Mouse (Mus musculus) hindbrain, embryonic 13.5 days (tissue): ENCODE results near the gene Plekha6. TPM values are rescaled to one million over a fixed set of nuclear protein-coding genes. Genes with fewer than 3 reads are reported as not detected.

Source experiments
- ATAC-seq: fragments of 200-750 bp; cut with Nextera tagmentation; 2 replicates; pipeline ENCODE4 v1.8.0; 2017; ENCODE audit warnings: moderate TSS enrichment; ENCODE audit not compliant: low FRiP score
- H3K27ac ChIP-seq: fragments of 300-500 bp; sonication (generic); 2 replicates; pipeline ENCODE4 v1.5.1; 2015; ENCODE audit warnings: inconsistent platforms, mild to moderate bottlenecking, moderate library complexity
- H3K27me3 ChIP-seq: fragments of 300-500 bp; sonication (generic); 2 replicates; pipeline ENCODE4 v1.6.1; 2015; ENCODE audit warnings: mild to moderate bottlenecking, inconsistent platforms
- H3K36me3 ChIP-seq: fragments of 300-500 bp; sonication (generic); 2 replicates; pipeline ENCODE4 v1.6.1; 2015; ENCODE audit warnings: mild to moderate bottlenecking, inconsistent platforms
- H3K4me1 ChIP-seq: fragments of 300-500 bp; sonication (generic); replicated peaks from 2 replicates; pipeline ENCODE4 v1.6.1; 2015; ENCODE audit warnings: inconsistent platforms
- H3K4me2 ChIP-seq: fragments of 300-500 bp; sonication (generic); 2 replicates; pipeline ENCODE4 v1.6.1; 2015; ENCODE audit warnings: inconsistent platforms, mild to moderate bottlenecking, moderate library complexity
- H3K4me3 ChIP-seq: fragments of 300-500 bp; sonication (generic); 2 replicates; pipeline ENCODE4 v1.5.1; 2015; ENCODE audit warnings: mild to moderate bottlenecking, inconsistent platforms
- H3K9ac ChIP-seq: fragments of 300-500 bp; sonication (generic); 2 replicates; pipeline ENCODE4 v1.6.1; 2015; ENCODE audit warnings: mild to moderate bottlenecking, inconsistent platforms
- H3K9me3 ChIP-seq: fragments of 300-500 bp; sonication (generic); 2 replicates; pipeline ENCODE4 v1.6.1; 2016; ENCODE audit warnings: inconsistent platforms
- WGBS: fragments of 180-500 bp; shearing (Covaris S2); methylation state at CpG from one replicate; pipeline ENCODE4 v1.1.7; 2015; 5-methylcytosine and 5-hydroxymethylcytosine counted together
- polyA plus RNA-seq: library from polyadenylated mRNA; unstranded; fragments of >200 nt; fragmentation: Nextera tagmentation; extraction: Ambion mirVana; gene quantifications from 2 replicates; pipeline ENCODE4 v1.2.1, GENCODE M21; 2015

The Plekha6 gene
- polyA plus RNA-seq, 1 experiment from 2014 or later: 20.4 TPM

DNA sequence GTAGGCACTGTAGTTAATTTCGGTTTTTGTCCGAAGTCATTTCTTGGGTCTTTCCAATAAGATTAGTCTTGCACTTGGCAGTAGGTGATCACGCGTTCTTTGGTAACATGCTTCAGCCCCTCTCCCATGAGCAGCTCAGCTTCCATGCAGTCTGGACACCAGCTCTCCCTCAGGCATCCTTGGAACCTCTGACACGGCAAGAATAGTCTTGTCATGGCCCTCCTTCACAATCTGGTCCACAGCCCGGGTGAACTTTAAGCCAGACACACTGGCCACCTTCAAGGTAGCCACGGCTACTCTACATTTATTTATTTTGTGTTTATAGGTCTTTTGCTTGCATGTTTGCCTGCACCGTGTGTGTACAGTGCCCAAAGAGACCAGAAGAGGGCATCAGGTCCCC is 15.9 kb upstream of the Plekha6 start:
- Histone ChIP-seq H3K4me2 (no peak overlapping the region), H3K4me1 (0 out of 2 replicates have a peak, but pooled peaks cover 2% of the 10 kb centered on the region), H3K27me3 (no peaks in the 10 kb centered on the region), H3K4me3 (no peak overlapping the region), H3K27ac (no peak overlapping the region), H3K9me3 (no peaks in the 10 kb centered on the region), H3K9ac (no peak overlapping the region), H3K36me3 (no peaks in the 10 kb centered on the region)
- ATAC-seq: no peak
- 96% methylated on average over 8 of the region's 8 CpGs for WGBS

DNA sequence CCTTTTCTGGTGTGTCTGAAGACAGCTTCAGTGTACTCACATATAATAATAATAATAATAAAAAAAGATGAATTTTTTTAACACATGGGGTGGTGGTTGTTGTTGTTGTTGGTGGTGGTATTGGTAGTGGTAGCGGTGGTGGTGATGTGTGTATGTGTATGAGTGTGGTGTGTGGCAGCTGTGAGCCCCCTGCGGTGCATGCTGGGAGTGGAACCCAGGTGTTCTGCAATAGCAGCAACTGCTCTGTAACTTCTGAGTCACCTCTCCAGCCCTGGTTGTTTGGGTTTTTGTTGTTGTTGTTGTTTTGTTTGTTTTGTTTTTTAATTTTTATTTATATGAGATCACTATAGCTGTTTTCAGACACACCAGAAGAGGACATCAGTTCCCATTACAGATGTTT is 13.5 kb upstream of the Plekha6 start:
- ATAC-seq: no peak
- Histone ChIP-seq H3K27ac (no peak overlapping the region), H3K36me3 (no peaks in the 10 kb centered on the region), H3K9me3 (no peaks in the 10 kb centered on the region), H3K9ac (no peak overlapping the region), H3K27me3 (no peaks in the 10 kb centered on the region), H3K4me1 (0 out of 2 replicates have a peak, but pooled peaks cover 1% of the 10 kb centered on the region), H3K4me2 (no peak overlapping the region), H3K4me3 (no peak overlapping the region)
- WGBS: 85% methylated on average over 2 of the region's 2 CpGs

DNA sequence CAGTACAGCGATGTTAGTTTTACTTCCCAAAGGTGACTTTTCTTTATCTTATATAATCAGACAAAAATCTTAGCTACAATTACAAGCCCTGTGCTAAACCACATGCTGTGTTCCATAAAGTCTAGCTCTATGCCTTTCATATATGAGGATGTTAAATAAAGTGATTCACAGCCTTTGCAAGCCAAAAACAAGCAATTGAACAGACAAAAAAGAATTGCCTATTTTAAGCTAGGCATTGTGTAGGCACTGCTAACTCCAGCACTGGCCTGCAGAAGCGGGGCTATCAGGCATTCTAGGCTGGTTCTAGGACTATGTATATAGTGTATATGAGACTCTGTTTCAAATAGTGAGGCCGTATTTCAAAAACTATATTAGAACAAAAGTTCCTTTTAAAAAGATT is 11.8 kb upstream of the Plekha6 start:
- no peaks in the 10 kb centered on the region for H3K9me3 ChIP-seq
- no peak overlapping the region for H3K9ac ChIP-seq
- WGBS: 98% methylated on average over 3 of the region's 3 CpGs
- no peaks in the 10 kb centered on the region for H3K27me3 ChIP-seq
- H3K27ac ChIP-seq: no peak overlapping the region
- no peak overlapping the region for H3K4me2 ChIP-seq
- no peak overlapping the region for H3K4me3 ChIP-seq
- H3K36me3 ChIP-seq: no peaks in the 10 kb centered on the region
- no peaks in the 10 kb centered on the region for H3K4me1 ChIP-seq
- no peak for ATAC-seq

DNA sequence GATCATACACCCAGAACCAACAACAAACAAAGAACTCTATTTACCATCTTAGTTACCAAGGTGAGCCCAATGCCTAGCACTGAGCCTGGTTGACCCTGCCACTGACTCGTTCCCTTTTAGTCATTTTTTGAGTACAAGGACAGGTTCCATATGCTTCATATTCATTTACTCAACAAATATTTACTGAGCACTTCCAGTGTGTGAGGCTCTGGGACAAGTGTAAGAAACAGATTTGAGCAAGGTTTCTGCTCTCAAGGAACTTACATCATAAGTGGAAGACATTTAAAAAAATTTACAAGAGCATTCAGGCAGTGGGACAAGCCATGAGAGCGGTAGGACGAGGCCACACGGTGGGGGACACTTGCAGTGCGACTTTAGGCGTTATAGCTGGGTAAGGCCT is 8.7 kb upstream of the Plekha6 start:
- ATAC-seq: no peak
- Histone ChIP-seq H3K27me3 (0 out of 2 replicates have a peak, but pooled peaks cover 7% of the 10 kb centered on the region), H3K36me3 (no peaks in the 10 kb centered on the region), H3K4me2 (no peak overlapping the region), H3K27ac (no peak overlapping the region), H3K9ac (no peak overlapping the region), H3K4me1 (peaks cover 14% of the 10 kb centered on the region), H3K4me3 (no peak overlapping the region), H3K9me3 (no peaks in the 10 kb centered on the region)
- WGBS: 82% methylated on average over 6 of the region's 6 CpGs

DNA sequence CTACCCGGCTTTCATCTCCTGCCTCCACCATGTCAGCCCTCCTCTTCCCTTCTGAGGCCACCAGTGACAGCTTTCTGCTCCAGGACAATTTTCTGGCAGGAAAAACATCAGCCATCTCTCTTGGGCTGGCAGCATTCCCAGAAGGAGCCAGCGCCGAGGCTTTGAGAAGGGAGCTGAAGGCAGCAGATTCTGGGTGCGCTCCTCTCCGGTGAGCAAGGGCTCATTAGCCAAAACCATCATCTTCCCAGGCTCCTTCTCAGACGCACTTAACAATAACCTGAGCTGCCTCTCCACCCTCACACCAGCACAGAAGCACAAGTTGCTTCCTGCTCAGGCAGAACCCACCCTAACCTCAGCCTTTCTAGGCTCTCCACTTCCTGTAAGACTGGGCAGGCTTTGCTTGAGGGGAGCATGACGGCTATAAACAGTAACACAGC is 4.9 kb upstream of the Plekha6 start:
- 63% methylated on average over 7 of the region's 7 CpGs for WGBS
- H3K4me2 ChIP-seq: no peak overlapping the region
- no peak for ATAC-seq
- no peaks in the 10 kb centered on the region for H3K36me3 ChIP-seq
- H3K27ac ChIP-seq: no peak overlapping the region
- H3K9me3 ChIP-seq: no peaks in the 10 kb centered on the region
- no peak overlapping the region for H3K4me3 ChIP-seq
- peaks cover 42% of the 10 kb centered on the region for H3K27me3 ChIP-seq
- no peak overlapping the region for H3K9ac ChIP-seq
- peaks cover 25% of the 10 kb centered on the region for H3K4me1 ChIP-seq

DNA sequence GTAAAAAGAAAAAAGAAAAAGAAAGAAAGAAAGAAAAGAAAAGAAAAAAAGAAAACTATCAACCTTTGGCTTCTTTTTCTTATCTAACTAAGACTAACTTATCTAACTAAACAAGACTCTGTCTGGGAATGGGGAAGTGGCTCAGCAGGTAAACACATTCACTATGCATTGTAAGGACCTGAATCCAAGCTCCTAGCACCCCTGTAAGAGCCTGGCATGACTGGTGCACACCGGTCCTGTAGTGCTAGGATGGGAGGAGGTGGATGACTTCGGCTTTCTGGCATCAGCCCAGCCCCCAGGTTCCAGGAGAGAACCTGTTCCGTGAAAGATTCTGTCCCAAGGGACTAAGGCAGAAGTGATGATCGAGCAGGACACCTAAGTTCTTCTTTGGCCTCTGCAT is 2.5 kb upstream of the Plekha6 start:
- peaks cover 35% of the 10 kb centered on the region for H3K4me1 ChIP-seq
- H3K9me3 ChIP-seq: no peaks in the 10 kb centered on the region
- H3K4me2 ChIP-seq: no peak overlapping the region
- H3K27ac ChIP-seq: no peak overlapping the region
- H3K27me3 ChIP-seq: peaks cover 62% of the 10 kb centered on the region
- no peak overlapping the region for H3K4me3 ChIP-seq
- H3K36me3 ChIP-seq: no peaks in the 10 kb centered on the region
- no peak overlapping the region for H3K9ac ChIP-seq
- ATAC-seq: no peak
- WGBS: 61% methylated on average over 4 of the region's 4 CpGs

DNA sequence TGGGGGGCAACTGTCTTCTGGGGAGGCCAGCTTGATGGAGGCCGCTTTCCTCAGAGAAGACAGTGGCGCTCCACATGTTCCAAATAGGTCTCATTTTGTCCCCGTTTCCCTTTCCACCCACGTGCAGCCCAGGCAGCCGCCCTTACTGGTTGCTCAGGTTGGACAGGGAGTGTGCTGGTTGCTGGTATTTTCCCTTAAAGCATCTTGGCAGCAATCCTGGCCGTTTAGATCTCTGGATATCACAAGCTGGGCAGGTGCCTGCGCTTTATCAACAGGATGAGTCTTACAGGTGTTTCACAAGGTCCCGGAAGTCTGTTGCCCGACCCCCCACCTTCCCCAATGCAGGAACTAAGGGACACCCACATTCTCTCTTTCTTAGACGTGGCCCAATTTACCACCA is 2.0 kb upstream of the Plekha6 start:
- ATAC-seq: no peak
- Histone ChIP-seq H3K4me2 (no peak overlapping the region), H3K27me3 (peaks cover 67% of the 10 kb centered on the region), H3K36me3 (no peaks in the 10 kb centered on the region), H3K9ac (no peak overlapping the region), H3K4me3 (no peak overlapping the region), H3K27ac (no peak overlapping the region), H3K4me1 (peaks cover 35% of the 10 kb centered on the region), H3K9me3 (no peaks in the 10 kb centered on the region)
- WGBS: 71% methylated on average over 10 of the region's 10 CpGs

DNA sequence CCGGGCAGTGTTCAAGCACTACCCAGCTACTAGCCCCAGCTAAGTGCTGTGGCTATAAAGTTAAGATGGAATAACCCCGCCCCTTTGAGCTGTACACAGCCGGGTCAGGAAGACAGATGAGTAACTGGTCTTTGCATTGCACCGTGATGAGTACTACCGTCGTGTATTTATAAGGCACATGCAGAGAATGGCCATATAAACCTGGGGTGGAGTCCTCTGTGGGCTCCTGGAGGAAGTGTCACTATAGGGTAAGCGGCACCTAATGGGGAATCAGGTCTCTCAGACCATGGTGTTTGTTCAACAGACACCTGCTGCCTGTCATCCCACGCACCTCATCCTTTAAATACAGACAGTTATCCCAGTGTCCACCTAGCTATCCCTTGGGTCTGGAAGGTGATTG is 1.0 kb upstream of the Plekha6 start:
- Histone ChIP-seq H3K4me2 (peak overlapping the region; percentile 96; the same call in 1 of the 2 replicates), H3K4me1 (peaks cover 30% of the 10 kb centered on the region), H3K36me3 (no peaks in the 10 kb centered on the region), H3K27ac (no peak overlapping the region), H3K4me3 (no peak overlapping the region), H3K27me3 (peaks cover 76% of the 10 kb centered on the region), H3K9me3 (no peaks in the 10 kb centered on the region), H3K9ac (no peak overlapping the region)
- ATAC-seq: no peak
- 61% methylated on average over 8 of the region's 8 CpGs for WGBS

DNA sequence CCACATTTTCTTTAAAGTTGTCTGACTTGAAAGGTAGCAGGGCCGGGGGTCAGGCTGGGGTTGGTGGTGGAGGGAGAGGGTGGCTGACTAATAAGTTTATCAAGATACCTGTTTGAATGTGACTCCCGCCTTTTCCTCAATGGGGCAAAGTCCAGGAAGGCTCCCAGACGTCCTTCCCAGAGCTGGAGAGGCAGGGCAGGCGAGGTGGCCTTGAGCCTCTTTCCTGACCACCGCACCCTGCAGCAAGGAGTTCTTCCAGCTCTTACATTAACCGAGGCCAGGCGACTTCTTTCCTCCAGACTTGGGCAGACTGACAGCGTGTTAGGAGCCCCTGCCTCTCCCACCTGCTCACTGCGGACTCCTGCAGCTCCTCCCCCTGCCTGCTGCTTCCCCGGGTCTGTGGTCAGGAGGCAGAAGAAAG is 591 bp downstream of the Plekha6 start:
- Histone ChIP-seq H3K36me3 (no peaks in the 10 kb centered on the region), H3K4me1 (peaks cover 26% of the 10 kb centered on the region), H3K9me3 (no peaks in the 10 kb centered on the region), H3K4me3 (peak overlapping the region; percentile 50), H3K27me3 (peaks cover 73% of the 10 kb centered on the region), H3K9ac (no peak overlapping the region; the same call in 1 of the 2 replicates), H3K4me2 (peak overlapping the region; percentile 96), H3K27ac (no peak overlapping the region; the same call in 1 of the 2 replicates)
- 0 out of 2 replicates have a peak, but pooled peaks have one; percentile 10 for ATAC-seq
- 3% methylated on average over 10 of the region's 10 CpGs for WGBS

DNA sequence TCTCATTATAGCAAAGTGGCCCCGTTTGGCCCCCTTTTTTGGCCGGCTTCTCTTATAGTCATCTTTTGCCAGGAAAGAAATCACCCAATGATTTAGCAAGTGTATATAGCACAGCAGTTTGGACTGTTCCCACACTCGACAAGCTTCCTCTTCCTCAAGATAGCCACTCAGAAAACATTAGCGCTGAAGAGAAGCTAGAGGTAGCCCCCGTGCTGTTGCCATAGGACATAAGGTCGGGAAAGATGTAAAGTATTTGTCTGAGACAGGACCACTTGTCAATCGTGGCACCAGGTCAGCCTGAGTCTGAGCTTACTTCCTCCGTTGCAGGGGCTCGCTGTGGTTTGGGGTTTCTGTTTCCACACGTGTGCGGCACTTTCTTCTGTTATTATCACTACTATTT is 1.1 kb downstream of the Plekha6 start:
- Histone ChIP-seq H3K4me3 (no peak overlapping the region), H3K4me2 (no peak overlapping the region), H3K36me3 (no peaks in the 10 kb centered on the region), H3K9me3 (no peaks in the 10 kb centered on the region), H3K27ac (no peak overlapping the region; the same call in 1 of the 2 replicates), H3K4me1 (peaks cover 28% of the 10 kb centered on the region), H3K9ac (no peak overlapping the region; the same call in 1 of the 2 replicates), H3K27me3 (peaks cover 78% of the 10 kb centered on the region)
- no peak for ATAC-seq
- WGBS: 38% methylated on average over 11 of the region's 11 CpGs

DNA sequence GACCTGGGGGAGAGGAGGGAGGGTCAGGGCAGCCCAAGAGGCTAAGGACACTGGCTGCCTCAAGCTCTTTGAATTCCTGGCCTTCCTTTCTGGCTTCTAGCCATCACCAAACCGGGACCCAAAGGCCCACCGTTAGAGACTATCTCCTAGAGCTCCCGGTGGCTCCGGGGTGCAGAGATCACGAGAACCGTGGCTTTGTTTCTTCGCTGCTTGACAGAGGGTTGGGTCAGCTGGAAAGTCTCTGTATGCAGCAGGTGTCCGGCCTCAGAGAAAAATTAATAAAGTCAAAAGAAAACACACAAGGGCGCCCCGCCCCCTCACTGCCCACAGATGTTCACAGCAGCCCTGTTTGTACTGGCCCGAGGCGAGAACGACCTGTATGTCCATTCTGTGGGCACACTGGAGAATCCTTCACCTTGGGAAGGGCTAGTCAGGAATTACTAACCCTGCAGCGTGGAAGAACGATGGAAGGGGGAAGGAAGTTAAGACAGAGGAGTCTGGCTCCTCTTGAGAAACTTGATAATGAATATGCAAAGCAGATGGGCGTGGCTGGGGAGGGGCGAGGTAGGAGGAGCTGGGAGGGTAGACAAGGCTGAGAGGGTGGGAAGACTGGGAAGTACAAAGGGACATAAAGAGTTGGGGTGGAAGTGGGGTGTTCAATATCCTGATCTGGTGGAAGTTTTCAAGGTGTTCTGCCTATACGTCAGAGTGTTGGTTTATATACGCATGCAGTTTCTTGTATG is 4.5 kb downstream of the Plekha6 start:
- H3K9me3 ChIP-seq: no peaks in the 10 kb centered on the region
- no peaks in the 10 kb centered on the region for H3K36me3 ChIP-seq
- H3K9ac ChIP-seq: no peak overlapping the region
- WGBS: 41% methylated on average over 19 of the region's 19 CpGs
- no peak overlapping the region for H3K27ac ChIP-seq
- H3K4me3 ChIP-seq: no peak overlapping the region
- peaks cover 56% of the 10 kb centered on the region for H3K27me3 ChIP-seq
- 0 out of 2 replicates have a peak overlapping the region, but pooled peaks have one; percentile 15 for H3K4me2 ChIP-seq
- H3K4me1 ChIP-seq: peaks cover 30% of the 10 kb centered on the region
- no peak for ATAC-seq

DNA sequence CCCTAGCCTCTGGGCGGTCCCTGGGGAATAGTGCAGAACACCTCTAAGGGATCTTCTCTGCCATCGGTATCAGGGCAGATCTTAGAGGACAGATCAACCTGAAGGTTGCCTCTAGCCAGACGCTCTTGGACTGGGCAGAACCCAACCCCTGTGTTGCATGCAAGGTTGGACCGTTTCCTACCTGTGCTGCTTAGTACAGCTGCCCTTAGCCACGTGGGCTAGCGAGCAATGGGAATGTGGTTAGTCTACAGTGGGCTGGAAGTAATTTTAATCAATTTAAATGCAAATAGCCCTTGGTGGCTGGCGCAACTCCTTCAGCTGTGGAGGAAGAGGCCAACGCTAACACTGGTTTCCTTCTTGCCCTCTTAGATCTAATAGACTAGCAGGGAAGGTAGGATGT is 6.2 kb downstream of the Plekha6 start:
- peaks cover 39% of the 10 kb centered on the region for H3K27me3 ChIP-seq
- H3K9me3 ChIP-seq: no peaks in the 10 kb centered on the region
- WGBS: 62% methylated on average over 8 of the region's 8 CpGs
- ATAC-seq: no peak
- peaks cover 13% of the 10 kb centered on the region; the same call in 1 of the 2 replicates for H3K4me1 ChIP-seq
- no peaks in the 10 kb centered on the region for H3K36me3 ChIP-seq
- H3K4me3 ChIP-seq: no peak overlapping the region
- no peak overlapping the region for H3K4me2 ChIP-seq
- H3K9ac ChIP-seq: no peak overlapping the region
- H3K27ac ChIP-seq: no peak overlapping the region

DNA sequence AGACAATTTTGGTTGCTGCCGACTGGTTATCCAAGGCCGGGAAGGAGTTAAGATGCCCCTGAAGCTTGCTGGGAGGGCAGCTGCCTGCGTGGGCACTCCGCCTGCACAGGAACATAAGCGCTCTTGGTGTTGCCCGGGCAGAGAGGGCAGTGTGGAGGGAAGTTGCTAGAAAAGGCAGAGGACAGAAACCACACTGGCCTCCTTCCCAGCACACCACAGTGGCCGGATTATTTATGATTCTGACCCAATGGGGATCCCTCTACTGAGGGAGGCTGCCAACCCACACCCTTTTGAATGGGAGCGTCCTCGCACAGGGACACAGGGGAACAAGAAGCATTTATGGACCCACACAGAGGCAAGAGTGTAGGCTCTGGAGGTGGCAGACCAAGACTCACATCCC is 7.3 kb downstream of the Plekha6 start:
- H3K4me3 ChIP-seq: no peak overlapping the region
- H3K4me2 ChIP-seq: no peak overlapping the region
- no peak overlapping the region for H3K27ac ChIP-seq
- H3K36me3 ChIP-seq: no peaks in the 10 kb centered on the region
- H3K9me3 ChIP-seq: no peaks in the 10 kb centered on the region
- 90% methylated on average over 9 of the region's 9 CpGs for WGBS
- H3K4me1 ChIP-seq: peaks cover 13% of the 10 kb centered on the region; the same call in 1 of the 2 replicates
- peaks cover 32% of the 10 kb centered on the region for H3K27me3 ChIP-seq
- no peak overlapping the region for H3K9ac ChIP-seq
- ATAC-seq: no peak
